Mouse (Mus musculus): Measurements from ENCODE around the gene Elavl3. TPM values are rescaled to one million over a fixed set of nuclear protein-coding genes. Genes with fewer than 3 reads are reported as not detected.

Elavl3 gene
- polyA plus RNA-seq, 1 experiment from 2014 or later: 4.4 TPM

GRCm38 (mm10) chr9:21983911-21984310 lies 67.9 kb downstream of the Elavl3 start:
- H3K27me3 ChIP-seq: peaks cover 36% of the 10 kb centered on the region

GRCm38 (mm10) chr9:21978398-21979128 lies 73.3 kb downstream of the Elavl3 start:
- ATAC-seq (ENCODE audit: insufficient number of reproducible peaks, low FRiP score, low TSS enrichment, low read depth): no peak
- Histone ChIP-seq H3K9me3 (replicated peaks) (no peaks in the 10 kb centered on the region), H3K27me3 (no peaks in the 10 kb centered on the region), H3K4me3 (replicated peaks) (no peak overlapping the region), H3K4me2 (replicated peaks) (no peak overlapping the region), H3K27ac (replicated peaks) (no peak overlapping the region), H3K4me1 (peaks cover 4% of the 10 kb centered on the region; the same call in 1 of the 2 replicates), H3K36me3 (no peaks in the 10 kb centered on the region), H3K9ac (no peak overlapping the region)
- WGBS: 88% methylated on average over 4 of the region's 4 CpGs

More at GRCm38 (mm10) chr9:21983911-21984310, 67.9 kb downstream of the Elavl3 start:
- Histone ChIP-seq H3K27ac (replicated peaks) (no peak overlapping the region), H3K9me3 (replicated peaks) (no peaks in the 10 kb centered on the region), H3K4me1 (peaks cover 7% of the 10 kb centered on the region), H3K4me2 (replicated peaks) (no peak overlapping the region), H3K9ac (no peak overlapping the region), H3K4me3 (replicated peaks) (no peak overlapping the region), H3K36me3 (no peaks in the 10 kb centered on the region)
- 20% methylated on average over 3 of the region's 3 CpGs for WGBS
- no peak for ATAC-seq (ENCODE audit: insufficient number of reproducible peaks, low FRiP score, low TSS enrichment, low read depth)

- Histone ChIP-seq H3K36me3 (no peaks in the 10 kb centered on the region), H3K9ac (no peak overlapping the region), H3K4me3 (replicated peaks) (no peak overlapping the region), H3K4me2 (replicated peaks) (no peak overlapping the region), H3K4me1 (peaks cover 4% of the 10 kb centered on the region; the same call in 1 of the 2 replicates), H3K27me3 (no peaks in the 10 kb centered on the region), H3K27ac (replicated peaks) (no peak overlapping the region), H3K9me3 (replicated peaks) (no peaks in the 10 kb centered on the region)
- no peak for ATAC-seq (ENCODE audit: insufficient number of reproducible peaks, low FRiP score, low TSS enrichment, low read depth)
- 21% methylated on average over 2 of the region's 2 CpGs for WGBS
These were observed 73.9 kb downstream of the Elavl3 start for GRCm38 (mm10) chr9:21977972-21978371.

GRCm38 (mm10) chr9:21977331-21977730 lies 74.5 kb downstream of the Elavl3 start:
- H3K36me3 ChIP-seq: no peaks in the 10 kb centered on the region
- 68% methylated on average over 5 of the region's 5 CpGs for WGBS
- ATAC-seq (ENCODE audit: insufficient number of reproducible peaks, low FRiP score, low TSS enrichment, low read depth): no peak
- no peaks in the 10 kb centered on the region for H3K9me3 ChIP-seq (replicated peaks)
- no peak overlapping the region for H3K4me2 ChIP-seq (replicated peaks)
- H3K27me3 ChIP-seq: no peaks in the 10 kb centered on the region
- peaks cover 4% of the 10 kb centered on the region; the same call in 1 of the 2 replicates for H3K4me1 ChIP-seq
- H3K27ac ChIP-seq (replicated peaks): no peak overlapping the region
- no peak overlapping the region for H3K4me3 ChIP-seq (replicated peaks)
- no peak overlapping the region for H3K9ac ChIP-seq

DNA sequence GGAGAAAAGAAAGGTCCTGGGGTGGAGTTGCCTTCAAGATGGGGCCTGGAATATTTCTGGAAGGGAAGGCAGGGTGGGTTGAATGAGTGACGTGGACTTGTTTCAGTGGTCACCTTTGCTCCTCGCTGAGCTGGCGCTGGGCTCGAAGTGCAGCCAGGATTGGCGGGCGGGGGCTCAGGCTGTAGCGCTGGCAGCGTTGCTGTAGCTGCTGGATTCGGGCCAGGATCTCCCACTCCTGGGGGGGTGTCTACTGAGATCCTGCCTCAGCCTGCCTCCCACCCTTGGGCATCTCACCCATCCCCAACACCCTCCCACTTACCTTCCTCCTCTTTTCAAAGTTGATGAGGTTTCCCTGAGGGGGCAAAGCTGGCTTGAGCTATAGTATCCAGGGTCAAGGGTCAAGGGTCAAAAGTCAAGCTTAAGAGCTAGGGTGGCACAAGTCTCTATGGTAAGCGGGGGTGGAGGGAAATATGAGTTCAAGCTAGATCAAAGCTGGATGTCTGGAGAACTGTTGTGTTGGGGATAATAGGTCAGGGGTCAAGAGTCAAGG lies 75.1 kb downstream of the Elavl3 start:
- Histone ChIP-seq H3K27me3 (no peaks in the 10 kb centered on the region), H3K36me3 (no peaks in the 10 kb centered on the region), H3K27ac (replicated peaks) (no peak overlapping the region), H3K4me3 (replicated peaks) (no peak overlapping the region), H3K4me2 (replicated peaks) (no peak overlapping the region), H3K4me1 (peaks cover 4% of the 10 kb centered on the region; the same call in 1 of the 2 replicates), H3K9me3 (replicated peaks) (no peaks in the 10 kb centered on the region), H3K9ac (no peak overlapping the region)
- WGBS: 67% methylated on average over 7 of the region's 10 CpGs
- no peak for ATAC-seq (ENCODE audit: insufficient number of reproducible peaks, low FRiP score, low TSS enrichment, low read depth)

GRCm38 (mm10) chr9:21969304-21969703 lies 82.5 kb downstream of the Elavl3 start:
- H3K4me1 ChIP-seq: no peaks in the 10 kb centered on the region
- H3K27me3 ChIP-seq: no peaks in the 10 kb centered on the region
- 87% methylated on average over 4 of the region's 4 CpGs for WGBS
- H3K9me3 ChIP-seq (replicated peaks): no peaks in the 10 kb centered on the region
- no peak overlapping the region for H3K9ac ChIP-seq
- H3K36me3 ChIP-seq: no peaks in the 10 kb centered on the region
- ATAC-seq (ENCODE audit: insufficient number of reproducible peaks, low FRiP score, low TSS enrichment, low read depth): no peak
- H3K27ac ChIP-seq (replicated peaks): no peak overlapping the region
- no peak overlapping the region for H3K4me2 ChIP-seq (replicated peaks)
- no peak overlapping the region for H3K4me3 ChIP-seq (replicated peaks)

DNA sequence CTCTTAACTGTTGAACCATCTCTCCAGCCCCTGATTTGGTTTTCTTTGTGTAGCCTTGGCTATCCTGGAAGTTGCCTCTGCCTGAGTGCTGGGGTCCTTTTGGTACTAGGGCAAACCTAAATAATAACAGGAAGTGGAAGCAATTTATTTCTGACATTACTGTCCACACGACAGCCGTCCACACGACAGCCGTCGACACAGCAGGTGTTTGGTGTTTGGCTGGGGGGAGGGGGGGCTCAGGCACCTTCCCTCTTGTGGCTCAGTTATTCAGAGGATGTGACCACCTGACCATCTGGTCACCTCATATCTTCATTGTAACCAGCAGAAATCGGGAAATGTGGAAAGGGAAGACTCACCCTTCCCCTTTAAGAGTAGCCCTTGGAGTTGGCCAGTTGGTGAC lies 82.9 kb downstream of the Elavl3 start:
- Histone ChIP-seq H3K9me3 (replicated peaks) (no peaks in the 10 kb centered on the region), H3K4me2 (replicated peaks) (no peak overlapping the region), H3K36me3 (no peaks in the 10 kb centered on the region), H3K9ac (no peak overlapping the region), H3K27ac (replicated peaks) (no peak overlapping the region), H3K27me3 (no peaks in the 10 kb centered on the region), H3K4me3 (replicated peaks) (no peak overlapping the region), H3K4me1 (no peaks in the 10 kb centered on the region)
- no peak for ATAC-seq (ENCODE audit: insufficient number of reproducible peaks, low FRiP score, low TSS enrichment, low read depth)
- 62% methylated on average over 6 of the region's 6 CpGs for WGBS

Other genes starting within 250 kb of the Elavl3 start
- 0.84 and 1.2 TPM in 2 replicates for gene Angptl8, start 216.5 kb downstream of the Elavl3 start, polyA plus RNA-seq (2015; fragmentation: Nextera tagmentation; extraction: Ambion mirVana)
- 34.5 and 37.7 TPM in 2 replicates for gene Dock6, start 199.4 kb downstream of the Elavl3 start, polyA plus RNA-seq (2015; fragmentation: Nextera tagmentation; extraction: Ambion mirVana)
- 39.4 and 43.4 TPM in 2 replicates for gene Rab3d, start 133.8 kb downstream of the Elavl3 start, polyA plus RNA-seq (2015; fragmentation: Nextera tagmentation; extraction: Ambion mirVana)
- 4.3 and 5.5 TPM in 2 replicates for gene Ccdc159, start 124.6 kb downstream of the Elavl3 start, polyA plus RNA-seq (2015; fragmentation: Nextera tagmentation; extraction: Ambion mirVana)
- gene Tmem205, start 124.5 kb downstream of the Elavl3 start, polyA plus RNA-seq (2015; fragmentation: Nextera tagmentation; extraction: Ambion mirVana): 56.2 and 58.0 TPM in 2 replicates
- gene Plppr2, start 115.0 kb downstream of the Elavl3 start, polyA plus RNA-seq (2015; fragmentation: Nextera tagmentation; extraction: Ambion mirVana): 13.6 and 15.5 TPM in 2 replicates
- gene Swsap1, start 96.3 kb downstream of the Elavl3 start, polyA plus RNA-seq (2015; fragmentation: Nextera tagmentation; extraction: Ambion mirVana): 5.8 and 6.5 TPM in 2 replicates
- gene Epor, start 88.5 kb downstream of the Elavl3 start, polyA plus RNA-seq (2015; fragmentation: Nextera tagmentation; extraction: Ambion mirVana): 4.4 and 5.3 TPM in 2 replicates
- gene Rgl3, start 62.6 kb downstream of the Elavl3 start, polyA plus RNA-seq (2015; fragmentation: Nextera tagmentation; extraction: Ambion mirVana): 1.4 and 1.8 TPM in 2 replicates
- gene Ccdc151, start 49.4 kb downstream of the Elavl3 start, polyA plus RNA-seq (2015; fragmentation: Nextera tagmentation; extraction: Ambion mirVana): 5.8 and 11.3 TPM in 2 replicates
- 116 and 118 TPM in 2 replicates for gene Prkcsh, start 49.2 kb downstream of the Elavl3 start, polyA plus RNA-seq (2015; fragmentation: Nextera tagmentation; extraction: Ambion mirVana)
- not detected in 2 replicates for gene Gm49318, start 19.2 kb upstream of the Elavl3 start, polyA plus RNA-seq (2015; fragmentation: Nextera tagmentation; extraction: Ambion mirVana)
- gene Zfp653, start 19.4 kb upstream of the Elavl3 start, polyA plus RNA-seq (2015; fragmentation: Nextera tagmentation; extraction: Ambion mirVana): 12.5 and 12.6 TPM in 2 replicates
- 37.3 and 41.8 TPM in 2 replicates for gene Ecsit, start 33.4 kb upstream of the Elavl3 start, polyA plus RNA-seq (2015; fragmentation: Nextera tagmentation; extraction: Ambion mirVana)
- gene Cnn1, start 47.2 kb upstream of the Elavl3 start, polyA plus RNA-seq (2015; fragmentation: Nextera tagmentation; extraction: Ambion mirVana): 4.3 and 7.0 TPM in 2 replicates
- gene Elof1, start 65.1 kb upstream of the Elavl3 start, polyA plus RNA-seq (2015; fragmentation: Nextera tagmentation; extraction: Ambion mirVana): 202 and 226 TPM in 2 replicates
- gene Acp5, start 83.7 kb upstream of the Elavl3 start, polyA plus RNA-seq (2015; fragmentation: Nextera tagmentation; extraction: Ambion mirVana): 38.1 and 44.7 TPM in 2 replicates
- gene Pigyl, start 104.8 kb upstream of the Elavl3 start, polyA plus RNA-seq (2015; fragmentation: Nextera tagmentation; extraction: Ambion mirVana): 74.6 and 75.6 TPM in 2 replicates
- gene Zfp872, start 136.1 kb upstream of the Elavl3 start, polyA plus RNA-seq (2015; fragmentation: Nextera tagmentation; extraction: Ambion mirVana): 0.17 and 0.19 TPM in 2 replicates
- 14.7 and 18.4 TPM in 2 replicates for gene Zfp809, start 173.7 kb upstream of the Elavl3 start, polyA plus RNA-seq (2015; fragmentation: Nextera tagmentation; extraction: Ambion mirVana)
- gene Zfp599, start 207.9 kb upstream of the Elavl3 start, polyA plus RNA-seq (2015; fragmentation: Nextera tagmentation; extraction: Ambion mirVana): 3.8 and 4.1 TPM in 2 replicates